Mouse (Mus musculus) embryo, embryonic 10 days (tissue): ENCODE results near the gene Crhr1.
A peak's percentile ranks its signal among the peaks of the same experiment; 100 is the strongest.
"Not testable (repeated sequence)": the region's sequence is repeated elsewhere in the genome, so short reads cannot be mapped to it uniquely, and the experiment has no call there.

ENCODE experiments used
- DNase-seq: peaks from one replicate; pipeline ENCODE4 v3.0.0-alpha.2; 2015; ENCODE audit warnings: low spot score

The Crhr1 gene

GRCm38 (mm10) chr11:104195382-104195781 is 62.7 kb downstream of the Crhr1 start:
- no peak for DNase-seq

GRCm38 (mm10) chr11:104195791-104196190 is 63.1 kb downstream of the Crhr1 start:
- DNase-seq, result peak; percentile 92

GRCm38 (mm10) chr11:104197861-104198260 is 65.2 kb downstream of the Crhr1 start:
- peak; percentile 51 for DNase-seq

- no peak for DNase-seq
Observed at GRCm38 (mm10) chr11:104203271-104203670, 70.6 kb downstream of the Crhr1 start.

- no peak for DNase-seq
Observed at GRCm38 (mm10) chr11:104206573-104206972, 73.9 kb downstream of the Crhr1 start.

GRCm38 (mm10) chr11:104209041-104209440 is 76.4 kb downstream of the Crhr1 start:
- DNase-seq, result no peak

- no peak for DNase-seq
Observed at GRCm38 (mm10) chr11:104211251-104211650, 78.6 kb downstream of the Crhr1 start.

- not testable (repeated sequence) for DNase-seq
Observed at GRCm38 (mm10) chr11:104214128-104214527, 81.5 kb downstream of the Crhr1 start.

GRCm38 (mm10) chr11:104218075-104218474 is 85.4 kb downstream of the Crhr1 start:
- DNase-seq, result no peak

- no peak for DNase-seq
Observed at GRCm38 (mm10) chr11:104220291-104220690, 87.6 kb downstream of the Crhr1 start.

- DNase-seq, result no peak
Observed at GRCm38 (mm10) chr11:104221751-104222150, 89.1 kb downstream of the Crhr1 start.

GRCm38 (mm10) chr11:104223301-104223700 is 90.6 kb downstream of the Crhr1 start:
- no peak for DNase-seq
